Mouse (Mus musculus) gastrocnemius, postnatal 10 days (tissue): Measurements from ENCODE around the gene BC051665. TPM values are rescaled to one million over a fixed set of nuclear protein-coding genes. Genes with fewer than 3 reads are reported as not detected.
A peak's percentile ranks its signal among the peaks of the same experiment; 100 is the strongest.

Experiments used
- DNase-seq: peaks from one replicate; pipeline ENCODE4 v3.0.0; 2021; ENCODE audit warnings: mixed read lengths
- long read RNA-seq, 2 experiments: library from polyadenylated mRNA; stranded (forward); transcript quantifications; one replicate each; pipeline ENCODE4 v2.0.0; 2021
- total RNA-seq, 2 experiments: library from RNA; stranded (reverse); gene quantifications; 2 replicates each; pipeline ENCODE4 v1.2.3; 2021

Gene BC051665
- not detected for total RNA-seq
- long read RNA-seq, experiment 1: 0 reads
- long read RNA-seq, experiment 2: 0 reads

GRCm38 (mm10) chr13:60786264-60786663 is at the start of gene BC051665:
BC051665 (minus strand) TSS chr13:60786364.
- DNase-seq: no peak

- DNase-seq: no peak
These were observed 39.9 kb upstream of the BC051665 start for GRCm38 (mm10) chr13:60826052-60826451.

- DNase-seq: no peak
These were observed 34.5 kb upstream of the BC051665 start for GRCm38 (mm10) chr13:60820486-60821175.

- peak; percentile 32 for DNase-seq
These were observed 33.3 kb upstream of the BC051665 start for GRCm38 (mm10) chr13:60819469-60819868.

- no peak for DNase-seq
These were observed 27.6 kb upstream of the BC051665 start for GRCm38 (mm10) chr13:60813722-60814121.

GRCm38 (mm10) chr13:60812768-60813167 is 26.6 kb upstream of the BC051665 start:
- no peak for DNase-seq

GRCm38 (mm10) chr13:60809690-60810089 is 23.5 kb upstream of the BC051665 start:
- no peak for DNase-seq

GRCm38 (mm10) chr13:60802749-60803148 is 16.6 kb upstream of the BC051665 start, which contains the start of gene Ctsll3:
Ctsll3 (minus strand) TSS chr13:60802849.
- no peak for DNase-seq

GRCm38 (mm10) chr13:60789466-60789865 is 3.3 kb upstream of the BC051665 start:
- no peak for DNase-seq

GRCm38 (mm10) chr13:60783301-60783700 is 2.9 kb downstream of the BC051665 start:
- no peak for DNase-seq

GRCm38 (mm10) chr13:60780534-60780933 is 5.6 kb downstream of the BC051665 start:
- no peak for DNase-seq

GRCm38 (mm10) chr13:60761161-60761560 is 25.0 kb downstream of the BC051665 start:
- DNase-seq: no peak

- DNase-seq: no peak
These were observed 25.8 kb downstream of the BC051665 start for GRCm38 (mm10) chr13:60760392-60760791.

GRCm38 (mm10) chr13:60759136-60759535 is 27.0 kb downstream of the BC051665 start:
- peak; percentile 60 for DNase-seq

GRCm38 (mm10) chr13:60757292-60757691 is 28.9 kb downstream of the BC051665 start:
- no peak for DNase-seq

- DNase-seq: no peak
These were observed 30.9 kb downstream of the BC051665 start for GRCm38 (mm10) chr13:60755251-60755650.

- DNase-seq: no peak
These were observed 32.9 kb downstream of the BC051665 start for GRCm38 (mm10) chr13:60753216-60753615.

- no peak for DNase-seq
These were observed 35.2 kb downstream of the BC051665 start for GRCm38 (mm10) chr13:60750930-60751329.

- DNase-seq: no peak
These were observed 37.6 kb downstream of the BC051665 start for GRCm38 (mm10) chr13:60748556-60748955.

GRCm38 (mm10) chr13:60747201-60747600 is 39.0 kb downstream of the BC051665 start:
- no peak for DNase-seq

GRCm38 (mm10) chr13:60746271-60746670 is 39.9 kb downstream of the BC051665 start:
- no peak for DNase-seq

- DNase-seq: no peak
These were observed 40.8 kb downstream of the BC051665 start for GRCm38 (mm10) chr13:60745358-60745757.

GRCm38 (mm10) chr13:60744736-60745135 is 41.4 kb downstream of the BC051665 start:
- no peak for DNase-seq

GRCm38 (mm10) chr13:60744078-60744460 is 42.1 kb downstream of the BC051665 start:
- DNase-seq: peak; percentile 92
